ENCODE assay signal across 8 mouse cellular contexts in genomic region chr3:90709591-90710460, GRCm38 (mm10). TPM values are rescaled to one million over a fixed set of nuclear protein-coding genes. Genes with fewer than 3 reads are reported as not detected.
A peak's percentile ranks its signal among the peaks of the same experiment; 100 is the strongest.
DNase-seq lines count a peak whose midpoint lies in the region; ATAC-seq and TF ChIP-seq lines count a peak whose summit lies in the region.

No protein-coding gene starts in this region.

- no peaks in the 10 kb centered on the region for H3K36me3 ChIP-seq in midbrain, embryonic 10.5 days
- H3K36me3 ChIP-seq in midbrain, embryonic 16.5 days (ENCODE audit: control insufficient read depth, insufficient read depth, low read length): no peaks in the 10 kb centered on the region
- no peaks in the 10 kb centered on the region for H3K36me3 ChIP-seq in intestine, postnatal 0 days (ENCODE audit: control insufficient read depth, insufficient read depth)
- no peaks in the 10 kb centered on the region for H3K36me3 ChIP-seq in midbrain, embryonic 13.5 days
- H3K36me3 ChIP-seq in spleen, adult 2 months (ENCODE audit: control insufficient read depth, insufficient read depth, low read length): no peaks in the 10 kb centered on the region

- peak; percentile 99 for TF ChIP-seq CTCF in intestine, postnatal 0 days (IDR thresholded peaks at IDR 0.05; ENCODE audit: low read depth)
- TF ChIP-seq CTCF in spleen, adult 2 months (IDR thresholded peaks at IDR 0.05; ENCODE audit: extremely low read depth, insufficient read depth, insufficient read length, insufficient replicate concordance): peak; percentile 95

- intact Hi-C loops in gastrocnemius, postnatal 36 days (cut with DNase I): loop anchor here (2.0 kb wide), 1 partner anchor 45 kb away; no protein-coding TSS in a partner anchor
- intact Hi-C loops in left cerebral cortex, postnatal 25 days (cut with DNase I): loop anchor here (2.0 to 5.0 kb wide), 3 partner anchors 45 to 293 kb away; no protein-coding TSS in a partner anchor

- peak; percentile 75 for DNase-seq in midbrain, embryonic 10.5 days (ENCODE audit: low spot score)
- peak; percentile 93 for DNase-seq in embryo, embryonic 10.5 days (ENCODE audit: low spot score)
- DNase-seq in gastrocnemius, postnatal 36 days: peak; percentile 69 to 75
- DNase-seq in left cerebral cortex, postnatal 25 days (ENCODE audit: low spot score in 2 of 2): peak; percentile 85 to 89
- peak; percentile 60 to 67 for DNase-seq in spleen, adult 2 months (ENCODE audit: low read depth in 1 of 2, low spot score in 2 of 2)

- no peak for ATAC-seq in midbrain, embryonic 16.5 days
- peak; percentile 63 for ATAC-seq in intestine, postnatal 0 days
- ATAC-seq in midbrain, embryonic 13.5 days: peak; percentile 58

- H3K9ac ChIP-seq in midbrain, embryonic 16.5 days (ENCODE audit: low read depth, low read length): no peak overlapping the region
- H3K9ac ChIP-seq in intestine, postnatal 0 days (ENCODE audit: low read depth, low read length): no peak overlapping the region
- no peak overlapping the region for H3K9ac ChIP-seq in midbrain, embryonic 13.5 days (replicated peaks)

- no peak overlapping the region for H3K4me3 ChIP-seq in midbrain, embryonic 10.5 days
- no peak overlapping the region for H3K4me3 ChIP-seq in midbrain, embryonic 16.5 days (ENCODE audit: low read depth, low read length)
- no peak overlapping the region for H3K4me3 ChIP-seq in intestine, postnatal 0 days (ENCODE audit: low read depth, low read length)
- H3K4me3 ChIP-seq in midbrain, embryonic 13.5 days (replicated peaks): no peak overlapping the region
- H3K4me3 ChIP-seq in spleen, adult 2 months (ENCODE audit: extremely low read depth, insufficient read depth, insufficient read length): no peak overlapping the region

- H3K27me3 ChIP-seq in midbrain, embryonic 10.5 days (ENCODE audit: low read depth, poor library complexity, severe bottlenecking): no peaks in the 10 kb centered on the region
- no peaks in the 10 kb centered on the region for H3K27me3 ChIP-seq in midbrain, embryonic 16.5 days (ENCODE audit: control insufficient read depth, insufficient read depth, low read depth, low read length)
- no peaks in the 10 kb centered on the region for H3K27me3 ChIP-seq in intestine, postnatal 0 days (replicated peaks; ENCODE audit: control insufficient read depth, insufficient read depth, low read length)
- H3K27me3 ChIP-seq in midbrain, embryonic 13.5 days: no peaks in the 10 kb centered on the region
- no peaks in the 10 kb centered on the region for H3K27me3 ChIP-seq in spleen, adult 2 months (ENCODE audit: control insufficient read depth, insufficient read depth, low read length)

- H3K27ac ChIP-seq in midbrain, embryonic 10.5 days (replicated peaks): no peak overlapping the region
- H3K27ac ChIP-seq in midbrain, embryonic 16.5 days (ENCODE audit: low read length): no peak overlapping the region
- H3K27ac ChIP-seq in intestine, postnatal 0 days (ENCODE audit: low read depth, low read length): no peak overlapping the region
- no peak overlapping the region for H3K27ac ChIP-seq in midbrain, embryonic 13.5 days
- no peak overlapping the region for H3K27ac ChIP-seq in spleen, adult 2 months (ENCODE audit: insufficient read depth, low read length)

- TF ChIP-seq POLR2A in spleen, adult 2 months (IDR thresholded peaks at IDR 0.05; ENCODE audit: low read depth, low read length): no peak

- WGBS in midbrain, embryonic 10.5 days: 49% methylated on average over 12 of the region's 12 CpGs
- WGBS in midbrain, embryonic 16.5 days: 44% methylated on average over 12 of the region's 12 CpGs
- 46% methylated on average over 12 of the region's 12 CpGs for WGBS in intestine, postnatal 0 days
- WGBS in midbrain, embryonic 13.5 days: 47% methylated on average over 12 of the region's 12 CpGs
- WGBS in spleen, adult 2 months: 43% methylated on average over 12 of the region's 12 CpGs

- no peaks in the 10 kb centered on the region for H3K9me3 ChIP-seq in midbrain, embryonic 10.5 days (replicated peaks)
- H3K9me3 ChIP-seq in midbrain, embryonic 16.5 days (replicated peaks; ENCODE audit: control insufficient read depth, low read length, poor library complexity, severe bottlenecking): no peaks in the 10 kb centered on the region
- H3K9me3 ChIP-seq in intestine, postnatal 0 days (ENCODE audit: control insufficient read depth): no peaks in the 10 kb centered on the region
- no peaks in the 10 kb centered on the region for H3K9me3 ChIP-seq in midbrain, embryonic 13.5 days

- H3K4me2 ChIP-seq in midbrain, embryonic 16.5 days (ENCODE audit: low read length): no peak overlapping the region
- H3K4me2 ChIP-seq in intestine, postnatal 0 days (replicated peaks; ENCODE audit: low read depth): no peak overlapping the region
- no peak overlapping the region for H3K4me2 ChIP-seq in midbrain, embryonic 13.5 days (replicated peaks)

- H3K4me1 ChIP-seq in midbrain, embryonic 10.5 days: no peaks in the 10 kb centered on the region
- H3K4me1 ChIP-seq in midbrain, embryonic 16.5 days (ENCODE audit: control insufficient read depth, insufficient read depth, low read length): no peaks in the 10 kb centered on the region
- H3K4me1 ChIP-seq in intestine, postnatal 0 days (replicated peaks; ENCODE audit: control insufficient read depth, insufficient read depth, low read length): no peaks in the 10 kb centered on the region
- H3K4me1 ChIP-seq in midbrain, embryonic 13.5 days (replicated peaks): no peaks in the 10 kb centered on the region
- no peaks in the 10 kb centered on the region for H3K4me1 ChIP-seq in spleen, adult 2 months (ENCODE audit: control insufficient read depth, insufficient read depth, insufficient read length)

RNA-seq across cellular contexts. Expression of gene S100a9, which starts 14.3 kb away (rescaled TPM):
- polyA plus RNA-seq in midbrain, embryonic 10.5 days (2016; fragmentation: Nextera tagmentation; extraction: Ambion mirVana): 0.48 TPM in 1 of 2 replicates, not detected in the other
- 2.3 and 4.6 TPM in 2 replicates for polyA plus RNA-seq in midbrain, embryonic 16.5 days (2015; fragmentation: Nextera tagmentation; extraction: Ambion mirVana)
- total RNA-seq in gastrocnemius, postnatal 36 days (2021): not detected
- 2.8 and 3.3 TPM in 2 replicates for polyA plus RNA-seq in intestine, postnatal 0 days (2015; fragmentation: Nextera tagmentation; extraction: Ambion mirVana)
- total RNA-seq in left cerebral cortex, postnatal 25 days (2021): not detected
- polyA plus RNA-seq in midbrain, embryonic 13.5 days (2015; fragmentation: Nextera tagmentation; extraction: Ambion mirVana): 2.4 and 2.7 TPM in 2 replicates
- 54.1 and 64.8 TPM in 2 replicates for polyA plus RNA-seq in spleen, adult 2 months (2012; rRNA removed)

RNA-seq across cellular contexts. Expression of gene Pglyrp4, which starts 16.9 kb away (rescaled TPM):
- polyA plus RNA-seq in midbrain, embryonic 10.5 days (2016; fragmentation: Nextera tagmentation; extraction: Ambion mirVana): not detected in 2 replicates
- not detected in 2 replicates for polyA plus RNA-seq in midbrain, embryonic 16.5 days (2015; fragmentation: Nextera tagmentation; extraction: Ambion mirVana)
- total RNA-seq in gastrocnemius, postnatal 36 days (2021): not detected
- not detected in 2 replicates for polyA plus RNA-seq in intestine, postnatal 0 days (2015; fragmentation: Nextera tagmentation; extraction: Ambion mirVana)
- not detected for total RNA-seq in left cerebral cortex, postnatal 25 days (2021)
- not detected in 2 replicates for polyA plus RNA-seq in midbrain, embryonic 13.5 days (2015; fragmentation: Nextera tagmentation; extraction: Ambion mirVana)
- 0.08 and 0.09 TPM in 2 replicates for polyA plus RNA-seq in spleen, adult 2 months (2012; rRNA removed)

RNA-seq across cellular contexts. Expression of gene S100a8, which starts 41.0 kb away (rescaled TPM):
- polyA plus RNA-seq in midbrain, embryonic 10.5 days (2016; fragmentation: Nextera tagmentation; extraction: Ambion mirVana): 2.3 TPM in 1 of 2 replicates, not detected in the other
- 4.1 and 5.6 TPM in 2 replicates for polyA plus RNA-seq in midbrain, embryonic 16.5 days (2015; fragmentation: Nextera tagmentation; extraction: Ambion mirVana)
- not detected for total RNA-seq in gastrocnemius, postnatal 36 days (2021)
- 2.7 and 4.6 TPM in 2 replicates for polyA plus RNA-seq in intestine, postnatal 0 days (2015; fragmentation: Nextera tagmentation; extraction: Ambion mirVana)
- not detected for total RNA-seq in left cerebral cortex, postnatal 25 days (2021)
- polyA plus RNA-seq in midbrain, embryonic 13.5 days (2015; fragmentation: Nextera tagmentation; extraction: Ambion mirVana): 2.8 and 4.7 TPM in 2 replicates
- 29.8 and 32.1 TPM in 2 replicates for polyA plus RNA-seq in spleen, adult 2 months (2012; rRNA removed)

RNA-seq across cellular contexts. Expression of gene S100a7a, which starts 56.0 kb away (rescaled TPM):
- 0.15 TPM in 1 of 2 replicates, not detected in the other for polyA plus RNA-seq in midbrain, embryonic 10.5 days (2016; fragmentation: Nextera tagmentation; extraction: Ambion mirVana)
- 0.21 TPM in 1 of 2 replicates, not detected in the other for polyA plus RNA-seq in midbrain, embryonic 16.5 days (2015; fragmentation: Nextera tagmentation; extraction: Ambion mirVana)
- under 1 TPM in 1 of 2 experiments, not detected in 1; 0.28 TPM for total RNA-seq in gastrocnemius, postnatal 36 days (2021)
- polyA plus RNA-seq in intestine, postnatal 0 days (2015; fragmentation: Nextera tagmentation; extraction: Ambion mirVana): 0.12 TPM in 1 of 2 replicates, not detected in the other
- total RNA-seq in left cerebral cortex, postnatal 25 days (2021): under 1 TPM; 0.69 to 0.94 TPM
- polyA plus RNA-seq in midbrain, embryonic 13.5 days (2015; fragmentation: Nextera tagmentation; extraction: Ambion mirVana): not detected in 2 replicates
- 0.07 and 0.08 TPM in 2 replicates for polyA plus RNA-seq in spleen, adult 2 months (2012; rRNA removed)
